Mouse (Mus musculus) MEL (cell line): ENCODE results near the gene Enox1. TPM values are rescaled to one million over a fixed set of nuclear protein-coding genes. Genes with fewer than 3 reads are reported as not detected.

Experiments
- DNase-seq: peaks from one replicate; pipeline ENCODE4 v3.0.0; 2011; ENCODE audit warnings: low read depth, low spot score
- H3K27ac ChIP-seq: 2 replicates; pipeline ENCODE4 v1.5.1; 2012; ENCODE audit warnings: low read depth, mild to moderate bottlenecking, control low read depth, low read length, moderate library complexity; ENCODE audit not compliant: control insufficient read depth
- H3K27me3 ChIP-seq, 2 experiments: fragments of 150-350 bp in 1 of 2; sonication (generic) in 1 of 2; 2 replicates each; pipeline ENCODE4 v1.6.1; 2012; ENCODE audit warnings: low read length in 2 of 2, mild to moderate bottlenecking in 2 of 2, improper control_type of control experiment in 1 of 2, moderate library complexity in 1 of 2; ENCODE audit not compliant: insufficient read depth in 2 of 2, control insufficient read depth in 1 of 2
- H3K36me3 ChIP-seq, 2 experiments: 2 replicates each; pipeline ENCODE4 v1.6.1; 2012 to 2014; ENCODE audit warnings: low read length in 2 of 2, improper control_type of control experiment in 1 of 2, inconsistent platforms in 1 of 2, mild to moderate bottlenecking in 1 of 2; ENCODE audit not compliant: insufficient read depth in 2 of 2, control insufficient read depth in 1 of 2
- H3K4me1 ChIP-seq, 2 experiments: fragments of 150-350 bp in 1 of 2; sonication (generic) in 1 of 2; 2 replicates each; pipeline ENCODE4 v1.6.1; 2012; ENCODE audit warnings: low read length in 2 of 2, improper control_type of control experiment in 1 of 2, mild to moderate bottlenecking in 1 of 2; ENCODE audit not compliant: insufficient read depth in 2 of 2, control insufficient read depth in 1 of 2
- H3K4me3 ChIP-seq, 2 experiments: fragments of 150-350 bp in 1 of 2; sonication (generic) in 1 of 2; 2 replicates each; pipeline ENCODE4 v1.5.1; 2012; ENCODE audit warnings: low read depth in 2 of 2, low read length in 2 of 2, mild to moderate bottlenecking in 2 of 2, moderate library complexity in 2 of 2, control low read depth in 1 of 2, improper control_type of control experiment in 1 of 2; ENCODE audit not compliant: control insufficient read depth in 1 of 2, insufficient read depth in 1 of 2
- H3K79me2 ChIP-seq: 2 replicates; pipeline ENCODE4 v1.6.1; 2012; ENCODE audit warnings: mild to moderate bottlenecking, low read length, moderate library complexity; ENCODE audit not compliant: control insufficient read depth, poor library complexity, insufficient read depth
- H3K9ac ChIP-seq: 2 replicates; pipeline ENCODE4 v1.6.1; 2012; ENCODE audit warnings: low read depth, mild to moderate bottlenecking, control low read depth, low read length, moderate library complexity; ENCODE audit not compliant: control insufficient read depth, poor library complexity, severe bottlenecking
- H3K9me3 ChIP-seq: fragments of 150-350 bp; sonication (generic); replicated peaks from 2 replicates; pipeline ENCODE4 v1.6.1; 2012; ENCODE audit warnings: mild to moderate bottlenecking, low read length, improper control_type of control experiment, moderate library complexity; ENCODE audit not compliant: insufficient read depth
- BHLHE40 ChIP-seq: IDR thresholded peaks from 2 replicates; pipeline ENCODE4 v1.6.1; 2012; ENCODE audit warnings: low read depth, mild to moderate bottlenecking, inconsistent platforms, low read length, improper control_type of control experiment, borderline replicate concordance
- CHD1 ChIP-seq: IDR thresholded peaks from 2 replicates; pipeline ENCODE4 v1.6.1; 2012; ENCODE audit warnings: low read depth, mild to moderate bottlenecking, inconsistent platforms, low read length, improper control_type of control experiment
- CHD2 ChIP-seq: IDR thresholded peaks from 2 replicates; pipeline ENCODE4 v1.6.1; 2011; ENCODE audit warnings: low read length, improper control_type of control experiment
- CTCF ChIP-seq, 3 experiments: IDR thresholded peaks in 2 of 3; conservative IDR thresholded peaks in 1 of 3; 2 replicates each; pipeline ENCODE4 v1.5.1; 2011 to 2012; ENCODE audit warnings: low read length in 3 of 3, low read depth in 2 of 3, mild to moderate bottlenecking in 2 of 3, improper control_type of control experiment in 1 of 3, inconsistent platforms in 1 of 3, mixed read lengths in 1 of 3, moderate library complexity in 1 of 3; ENCODE audit not compliant: control insufficient read depth in 1 of 3, insufficient read depth in 1 of 3, poor library complexity in 1 of 3, severe bottlenecking in 1 of 3
- E2F4 ChIP-seq: IDR thresholded peaks from 2 replicates; pipeline ENCODE4 v1.6.1; 2011; ENCODE audit warnings: low read depth, low read length, improper control_type of control experiment, borderline replicate concordance
- ETS1 ChIP-seq: IDR thresholded peaks from 2 replicates; pipeline ENCODE4 v1.6.1; 2012; ENCODE audit warnings: low read depth, mild to moderate bottlenecking, inconsistent platforms, low read length, improper control_type of control experiment, moderate library complexity
- GATA1 ChIP-seq: IDR thresholded peaks from 2 replicates; pipeline ENCODE4 v1.6.1; 2011; ENCODE audit warnings: low read depth, low read length, improper control_type of control experiment
- HCFC1 ChIP-seq: IDR thresholded peaks from 2 replicates; pipeline ENCODE4 v1.6.1; 2012; ENCODE audit warnings: low read depth, mild to moderate bottlenecking, inconsistent platforms, low read length, improper control_type of control experiment, moderate library complexity
- JUND ChIP-seq: IDR thresholded peaks from 2 replicates; pipeline ENCODE4 v1.6.1; 2011; ENCODE audit warnings: low read depth, mild to moderate bottlenecking, improper control_type of control experiment, low read length
- KAT2A ChIP-seq: conservative IDR thresholded peaks from 2 replicates; pipeline ENCODE4 v1.6.1; 2012; ENCODE audit warnings: low read depth, low read length, improper control_type of control experiment, inconsistent platforms
- MAFK ChIP-seq: IDR thresholded peaks from 2 replicates; pipeline ENCODE4 v1.6.1; 2011; ENCODE audit warnings: low read depth, mild to moderate bottlenecking, low read length, improper control_type of control experiment, borderline replicate concordance
- MEF2A ChIP-seq: IDR thresholded peaks from 2 replicates; pipeline ENCODE4 v1.6.1; 2014; ENCODE audit warnings: low read depth, mild to moderate bottlenecking, inconsistent platforms, low read length, improper control_type of control experiment; ENCODE audit not compliant: poor library complexity, insufficient replicate concordance, severe bottlenecking; ENCODE audit errors: extremely low read depth
- MXI1 ChIP-seq: IDR thresholded peaks from 2 replicates; pipeline ENCODE4 v1.6.1; 2011; ENCODE audit warnings: mild to moderate bottlenecking, low read depth, low read length, improper control_type of control experiment
- MYB ChIP-seq: IDR thresholded peaks from 2 replicates; pipeline ENCODE4 v1.6.1; 2011; ENCODE audit warnings: mild to moderate bottlenecking, low read depth, low read length, improper control_type of control experiment
- RAD21 ChIP-seq: IDR thresholded peaks from 2 replicates; pipeline ENCODE4 v1.6.1; 2011; ENCODE audit warnings: mild to moderate bottlenecking, low read depth, low read length, improper control_type of control experiment
- USF1 ChIP-seq: IDR thresholded peaks from 2 replicates; pipeline ENCODE4 v1.6.1; 2014; ENCODE audit warnings: low read depth, mild to moderate bottlenecking, inconsistent platforms, low read length, improper control_type of control experiment, moderate library complexity
- USF2 ChIP-seq, 2 experiments: IDR thresholded peaks; 2 replicates each; pipeline ENCODE4 v1.6.1; 2011 to 2012; ENCODE audit warnings: improper control_type of control experiment in 2 of 2, low read length in 2 of 2, borderline replicate concordance in 1 of 2, inconsistent platforms in 1 of 2, low read depth in 1 of 2, mild to moderate bottlenecking in 1 of 2; ENCODE audit not compliant: insufficient read depth in 1 of 2
- ZMIZ1 ChIP-seq: IDR thresholded peaks from 2 replicates; pipeline ENCODE4 v1.6.1; 2012; ENCODE audit warnings: low read depth, mild to moderate bottlenecking, inconsistent platforms, low read length, improper control_type of control experiment, moderate library complexity
- polyA plus RNA-seq, 2 experiments: library from polyadenylated mRNA; stranded (reverse) in 1 of 2; unstranded in 1 of 2; fragments of >175 nt in 1 of 2; fragments of >200 nt in 1 of 2; gene quantifications; 2 replicates each; pipeline versions ENCODE4 v1.2.1 to v1.2.4; 2012; ENCODE audit warnings: low replicate concordance in 2 of 2, low read depth in 1 of 2; ENCODE audit not compliant: insufficient read length in 2 of 2, insufficient read depth in 1 of 2, missing spikeins in 1 of 2
- total RNA-seq: library from RNA; depleted of rRNA; stranded (reverse); fragments of 300-350 nt; gene quantifications from 2 replicates; pipeline ENCODE4 v1.2.3, GENCODE M21; 2012

Enox1 gene
- total and polyA plus RNA-seq, 3 experiments: not detected

DNA sequence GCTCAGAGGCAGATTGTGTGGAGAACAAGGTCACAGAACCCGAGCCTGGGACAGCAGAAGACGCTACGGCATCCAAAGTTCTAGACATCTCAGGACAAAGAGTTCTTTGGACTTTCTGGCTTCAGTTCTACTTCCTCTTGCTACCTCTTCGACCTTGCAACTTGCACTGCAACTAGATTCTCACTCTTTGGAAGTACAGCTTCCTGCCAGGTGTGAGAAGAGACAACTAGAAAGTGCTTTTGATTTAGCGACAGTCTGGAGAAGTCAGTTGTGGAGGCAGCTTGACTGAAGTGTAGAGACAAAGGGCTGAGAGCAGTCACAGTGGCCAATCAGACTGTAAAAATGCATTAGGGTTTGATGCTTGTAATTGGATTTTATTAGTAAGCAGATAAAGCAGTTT, 256.5 kb downstream of the Enox1 start:
- H3K4me1 ChIP-seq: no peaks in the 10 kb centered on the region
- H3K36me3 ChIP-seq: no peaks in the 10 kb centered on the region
- no peak for DNase-seq
- no peak overlapping the region for H3K4me3 ChIP-seq
- H3K27ac ChIP-seq: no peak overlapping the region
- TF ChIP-seq KAT2A (no peak), USF2 (IDR thresholded peaks at IDR 0.05; ENCODE audit: borderline replicate concordance in 1 of 2, insufficient read depth in 1 of 2, low read depth in 1 of 2, low read length in 2 of 2) (no peak), BHLHE40 (no peak), MAFK (no peak), ETS1 (no peak), RAD21 (no peak), ZMIZ1 (no peak)
- H3K79me2 ChIP-seq: no peaks in the 10 kb centered on the region
- no peaks in the 10 kb centered on the region for H3K9me3 ChIP-seq
- H3K9ac ChIP-seq: no peak overlapping the region
- no peaks in the 10 kb centered on the region for H3K27me3 ChIP-seq

- Histone ChIP-seq H3K27me3 (no peaks in the 10 kb centered on the region), H3K9ac (no peak overlapping the region), H3K27ac (no peak overlapping the region)
- TF ChIP-seq MXI1 (no peak), CHD2 (no peak), MEF2A (no peak), CHD1 (no peak), CTCF (IDR thresholded peaks at IDR 0.05 in 2 of 3, conservative IDR thresholded peaks at IDR 0.05 in 1 of 3; ENCODE audit: control insufficient read depth in 1 of 3, insufficient read depth in 1 of 3, low read depth in 2 of 3, low read length in 3 of 3, poor library complexity in 1 of 3, severe bottlenecking in 1 of 3) (no peak)
- TF ChIP-seq, all 39 proteins: peak for 0
- no peaks in the 10 kb centered on the region for H3K36me3 ChIP-seq
- H3K79me2 ChIP-seq: no peaks in the 10 kb centered on the region
- H3K4me1 ChIP-seq: no peaks in the 10 kb centered on the region
- H3K4me3 ChIP-seq: no peak overlapping the region
- no peak for DNase-seq
- no peaks in the 10 kb centered on the region for H3K9me3 ChIP-seq
Measured at GRCm38 (mm10) chr14:77416358-77416757, 259.8 kb downstream of the Enox1 start.

DNA sequence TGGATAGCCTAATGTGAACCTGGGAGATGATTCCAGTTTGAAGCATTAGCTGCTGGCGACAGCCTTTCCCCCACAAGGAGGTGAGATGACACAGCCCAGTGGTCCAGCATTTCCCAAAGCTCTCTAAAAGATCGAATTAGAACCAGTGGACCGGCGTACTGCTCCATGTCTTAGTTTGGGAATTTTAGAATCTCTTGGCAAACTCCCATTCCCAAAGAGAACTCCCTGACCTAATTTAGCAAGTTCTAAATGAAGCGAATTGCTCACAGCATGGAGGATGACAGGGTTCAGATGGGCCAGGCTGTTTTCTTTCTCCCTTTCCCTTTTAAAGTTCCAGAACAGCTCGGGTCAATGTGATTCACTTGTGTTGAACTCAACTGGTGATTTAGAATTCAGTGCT, 264.5 kb downstream of the Enox1 start:
- no peak for DNase-seq
- no peak overlapping the region for H3K9ac ChIP-seq
- no peak overlapping the region for H3K27ac ChIP-seq
- H3K4me1 ChIP-seq: no peaks in the 10 kb centered on the region
- H3K4me3 ChIP-seq: no peak overlapping the region
- TF ChIP-seq ZMIZ1 (no peak), MXI1 (no peak), JUND (no peak), HCFC1 (no peak), GATA1 (no peak), BHLHE40 (no peak), MYB (no peak), USF2 (IDR thresholded peaks at IDR 0.05; ENCODE audit: borderline replicate concordance in 1 of 2, insufficient read depth in 1 of 2, low read depth in 1 of 2, low read length in 2 of 2) (no peak), USF1 (no peak), KAT2A (no peak), E2F4 (no peak)
- no peaks in the 10 kb centered on the region for H3K9me3 ChIP-seq
- no peaks in the 10 kb centered on the region for H3K27me3 ChIP-seq
- no peaks in the 10 kb centered on the region for H3K79me2 ChIP-seq
- H3K36me3 ChIP-seq: no peaks in the 10 kb centered on the region
